Mouse (Mus musculus): ENCODE data around the gene Lrrc66. TPM values are rescaled to one million over a fixed set of nuclear protein-coding genes. Genes with fewer than 3 reads are reported as not detected.
"Not testable (repeated sequence)": the region's sequence is repeated elsewhere in the genome, so short reads cannot be mapped to it uniquely, and the experiment has no call there.

Gene Lrrc66
- polyA plus RNA-seq, 1 experiment from 2014 or later = not detected

GRCm38 (mm10) chr5:73584011-73584410 is 48.3 kb downstream of the Lrrc66 start:
- DNase-seq; H3K4me2 ChIP-seq (ENCODE audit: low read length); H3K4me1 ChIP-seq (ENCODE audit: control insufficient read depth, insufficient read depth, low read length); H3K27me3 ChIP-seq (ENCODE audit: control insufficient read depth, insufficient read depth, low read length); H3K36me3 ChIP-seq (ENCODE audit: control insufficient read depth, insufficient read depth, low read length); H3K9ac ChIP-seq (replicated peaks; ENCODE audit: low read length); H3K9me3 ChIP-seq (ENCODE audit: control insufficient read depth, low read length); H3K27ac ChIP-seq (replicated peaks; ENCODE audit: low read depth, low read length); ATAC-seq (ENCODE audit: low FRiP score, low TSS enrichment); H3K4me3 ChIP-seq (replicated peaks; ENCODE audit: low read depth, low read length): not testable (repeated sequence)
- 77% methylated on average over 6 of the region's 6 CpGs for WGBS

GRCm38 (mm10) chr5:73578131-73578530 is 54.2 kb downstream of the Lrrc66 start:
- DNase-seq (no peak), ATAC-seq (ENCODE audit: low FRiP score, low TSS enrichment) (no peak)
- Histone ChIP-seq H3K9ac (replicated peaks; ENCODE audit: low read length) (no peak overlapping the region), H3K36me3 (ENCODE audit: control insufficient read depth, insufficient read depth, low read length) (no peaks in the 10 kb centered on the region), H3K4me1 (ENCODE audit: control insufficient read depth, insufficient read depth, low read length) (no peaks in the 10 kb centered on the region), H3K4me3 (replicated peaks; ENCODE audit: low read depth, low read length) (no peak overlapping the region), H3K9me3 (ENCODE audit: control insufficient read depth, low read length) (no peaks in the 10 kb centered on the region), H3K27ac (replicated peaks; ENCODE audit: low read depth, low read length) (no peak overlapping the region), H3K4me2 (ENCODE audit: low read length) (no peak overlapping the region), H3K27me3 (ENCODE audit: control insufficient read depth, insufficient read depth, low read length) (no peaks in the 10 kb centered on the region)
- 78% methylated on average over 3 of the region's 3 CpGs for WGBS

GRCm38 (mm10) chr5:73576708-73577107 is 55.6 kb downstream of the Lrrc66 start:
- Histone ChIP-seq H3K36me3 (ENCODE audit: control insufficient read depth, insufficient read depth, low read length) (no peaks in the 10 kb centered on the region), H3K4me2 (ENCODE audit: low read length) (no peak overlapping the region), H3K9ac (replicated peaks; ENCODE audit: low read length) (no peak overlapping the region), H3K9me3 (ENCODE audit: control insufficient read depth, low read length) (no peaks in the 10 kb centered on the region), H3K27ac (replicated peaks; ENCODE audit: low read depth, low read length) (no peak overlapping the region), H3K4me3 (replicated peaks; ENCODE audit: low read depth, low read length) (no peak overlapping the region), H3K4me1 (ENCODE audit: control insufficient read depth, insufficient read depth, low read length) (no peaks in the 10 kb centered on the region), H3K27me3 (ENCODE audit: control insufficient read depth, insufficient read depth, low read length) (no peaks in the 10 kb centered on the region)
- ATAC-seq (ENCODE audit: low FRiP score, low TSS enrichment) = no peak
- 63% methylated on average over 7 of the region's 7 CpGs for WGBS
- DNase-seq = peak; percentile 4

GRCm38 (mm10) chr5:73574616-73575015 is 57.7 kb downstream of the Lrrc66 start:
- Histone ChIP-seq H3K9me3 (ENCODE audit: control insufficient read depth, low read length) (no peaks in the 10 kb centered on the region), H3K4me2 (ENCODE audit: low read length) (no peak overlapping the region), H3K4me3 (replicated peaks; ENCODE audit: low read depth, low read length) (no peak overlapping the region), H3K4me1 (ENCODE audit: control insufficient read depth, insufficient read depth, low read length) (no peaks in the 10 kb centered on the region), H3K36me3 (ENCODE audit: control insufficient read depth, insufficient read depth, low read length) (no peaks in the 10 kb centered on the region), H3K9ac (replicated peaks; ENCODE audit: low read length) (no peak overlapping the region), H3K27me3 (ENCODE audit: control insufficient read depth, insufficient read depth, low read length) (no peaks in the 10 kb centered on the region), H3K27ac (replicated peaks; ENCODE audit: low read depth, low read length) (no peak overlapping the region)
- WGBS = 83% methylated on average over 4 of the region's 4 CpGs
- ATAC-seq (ENCODE audit: low FRiP score, low TSS enrichment) (no peak), DNase-seq (no peak)

GRCm38 (mm10) chr5:73573789-73574188 is 58.5 kb downstream of the Lrrc66 start:
- no peak overlapping the region for H3K27ac ChIP-seq (replicated peaks; ENCODE audit: low read depth, low read length)
- DNase-seq = no peak
- ATAC-seq (ENCODE audit: low FRiP score, low TSS enrichment) = no peak
- WGBS = 79% methylated on average over 7 of the region's 7 CpGs
- no peak overlapping the region for H3K4me2 ChIP-seq (ENCODE audit: low read length)
- no peak overlapping the region for H3K4me3 ChIP-seq (replicated peaks; ENCODE audit: low read depth, low read length)
- H3K9ac ChIP-seq (replicated peaks; ENCODE audit: low read length) = no peak overlapping the region
- H3K4me1 ChIP-seq (ENCODE audit: control insufficient read depth, insufficient read depth, low read length) = no peaks in the 10 kb centered on the region
- H3K36me3 ChIP-seq (ENCODE audit: control insufficient read depth, insufficient read depth, low read length) = no peaks in the 10 kb centered on the region
- no peaks in the 10 kb centered on the region for H3K27me3 ChIP-seq (ENCODE audit: control insufficient read depth, insufficient read depth, low read length)
- H3K9me3 ChIP-seq (ENCODE audit: control insufficient read depth, low read length) = no peaks in the 10 kb centered on the region

GRCm38 (mm10) chr5:73572846-73573245 is 59.5 kb downstream of the Lrrc66 start:
- Histone ChIP-seq H3K4me2 (ENCODE audit: low read length) (no peak overlapping the region), H3K27me3 (ENCODE audit: control insufficient read depth, insufficient read depth, low read length) (no peaks in the 10 kb centered on the region), H3K4me1 (ENCODE audit: control insufficient read depth, insufficient read depth, low read length) (no peaks in the 10 kb centered on the region), H3K4me3 (replicated peaks; ENCODE audit: low read depth, low read length) (no peak overlapping the region), H3K27ac (replicated peaks; ENCODE audit: low read depth, low read length) (no peak overlapping the region), H3K9ac (replicated peaks; ENCODE audit: low read length) (no peak overlapping the region), H3K9me3 (ENCODE audit: control insufficient read depth, low read length) (no peaks in the 10 kb centered on the region), H3K36me3 (ENCODE audit: control insufficient read depth, insufficient read depth, low read length) (no peaks in the 10 kb centered on the region)
- no peak for DNase-seq
- ATAC-seq (ENCODE audit: low FRiP score, low TSS enrichment) = no peak
- WGBS = 90% methylated on average over 2 of the region's 2 CpGs

- Histone ChIP-seq H3K4me3 (replicated peaks; ENCODE audit: low read depth, low read length) (no peak overlapping the region), H3K9me3 (ENCODE audit: control insufficient read depth, low read length) (no peaks in the 10 kb centered on the region), H3K9ac (replicated peaks; ENCODE audit: low read length) (no peak overlapping the region), H3K27ac (replicated peaks; ENCODE audit: low read depth, low read length) (no peak overlapping the region), H3K4me1 (ENCODE audit: control insufficient read depth, insufficient read depth, low read length) (no peaks in the 10 kb centered on the region), H3K36me3 (ENCODE audit: control insufficient read depth, insufficient read depth, low read length) (no peaks in the 10 kb centered on the region), H3K27me3 (ENCODE audit: control insufficient read depth, insufficient read depth, low read length) (no peaks in the 10 kb centered on the region), H3K4me2 (ENCODE audit: low read length) (no peak overlapping the region)
- DNase-seq (no peak), ATAC-seq (ENCODE audit: low FRiP score, low TSS enrichment) (no peak)
- 91% methylated on average over 6 of the region's 6 CpGs for WGBS
These were observed 60.8 kb downstream of the Lrrc66 start for GRCm38 (mm10) chr5:73571395-73572156.

GRCm38 (mm10) chr5:73569181-73569580 is 63.1 kb downstream of the Lrrc66 start:
- no peaks in the 10 kb centered on the region for H3K9me3 ChIP-seq (ENCODE audit: control insufficient read depth, low read length)
- WGBS = 80% methylated on average over 5 of the region's 5 CpGs
- H3K4me1 ChIP-seq (ENCODE audit: control insufficient read depth, insufficient read depth, low read length) = no peaks in the 10 kb centered on the region
- ATAC-seq (ENCODE audit: low FRiP score, low TSS enrichment) (no peak), DNase-seq (no peak)
- H3K9ac ChIP-seq (replicated peaks; ENCODE audit: low read length) = no peak overlapping the region
- H3K4me2 ChIP-seq (ENCODE audit: low read length) = no peak overlapping the region
- no peak overlapping the region for H3K27ac ChIP-seq (replicated peaks; ENCODE audit: low read depth, low read length)
- H3K27me3 ChIP-seq (ENCODE audit: control insufficient read depth, insufficient read depth, low read length) = no peaks in the 10 kb centered on the region
- H3K4me3 ChIP-seq (replicated peaks; ENCODE audit: low read depth, low read length) = no peak overlapping the region
- H3K36me3 ChIP-seq (ENCODE audit: control insufficient read depth, insufficient read depth, low read length) = no peaks in the 10 kb centered on the region

GRCm38 (mm10) chr5:73566892-73567291 is 65.4 kb downstream of the Lrrc66 start:
- DNase-seq (no peak), ATAC-seq (ENCODE audit: low FRiP score, low TSS enrichment) (no peak)
- H3K4me1 ChIP-seq (ENCODE audit: control insufficient read depth, insufficient read depth, low read length) = no peaks in the 10 kb centered on the region
- H3K4me3 ChIP-seq (replicated peaks; ENCODE audit: low read depth, low read length) = no peak overlapping the region
- no peaks in the 10 kb centered on the region for H3K36me3 ChIP-seq (ENCODE audit: control insufficient read depth, insufficient read depth, low read length)
- H3K27ac ChIP-seq (replicated peaks; ENCODE audit: low read depth, low read length) = no peak overlapping the region
- no peak overlapping the region for H3K4me2 ChIP-seq (ENCODE audit: low read length)
- H3K9me3 ChIP-seq (ENCODE audit: control insufficient read depth, low read length) = no peaks in the 10 kb centered on the region
- no peaks in the 10 kb centered on the region for H3K27me3 ChIP-seq (ENCODE audit: control insufficient read depth, insufficient read depth, low read length)
- H3K9ac ChIP-seq (replicated peaks; ENCODE audit: low read length) = no peak overlapping the region
- 84% methylated on average over 4 of the region's 4 CpGs for WGBS

All from midbrain, embryonic 14.5 days (tissue).